Mouse (Mus musculus) forebrain, embryonic 10.5 days (tissue): Measurements from ENCODE around the gene Dpt. TPM values are rescaled to one million over a fixed set of nuclear protein-coding genes. Genes with fewer than 3 reads are reported as not detected.
"Not testable (repeated sequence)": the region's sequence is repeated elsewhere in the genome, so short reads cannot be mapped to it uniquely, and the experiment has no call there.

Source experiments
- DNase-seq: peaks from one replicate; pipeline ENCODE4 v3.0.0-alpha.2; 2017; ENCODE audit warnings: low spot score; ENCODE audit errors: extremely low spot score
- H3K27ac ChIP-seq: fragments of 300-500 bp; sonication (generic); 2 replicates; pipeline ENCODE4 v1.5.1; 2016; ENCODE audit warnings: mild to moderate bottlenecking
- H3K27me3 ChIP-seq: fragments of 300-500 bp; sonication (generic); 2 replicates; pipeline ENCODE4 v1.6.1; 2016; ENCODE audit warnings: mild to moderate bottlenecking; ENCODE audit not compliant: poor library complexity, severe bottlenecking
- H3K36me3 ChIP-seq: fragments of 300-500 bp; sonication (generic); replicated peaks from 2 replicates; pipeline ENCODE4 v1.6.1; 2016; ENCODE audit warnings: mild to moderate bottlenecking, moderate library complexity
- H3K4me1 ChIP-seq: fragments of 300-500 bp; sonication (generic); 2 replicates; pipeline ENCODE4 v1.6.1; 2016
- H3K4me3 ChIP-seq: fragments of 300-500 bp; sonication (generic); 2 replicates; pipeline ENCODE4 v1.5.1; 2016; ENCODE audit warnings: mild to moderate bottlenecking, moderate library complexity
- H3K9me3 ChIP-seq: fragments of 300-500 bp; sonication (generic); 2 replicates; pipeline ENCODE4 v1.6.1; 2016; ENCODE audit warnings: mild to moderate bottlenecking, moderate library complexity
- WGBS: fragments of 180-500 bp; shearing (Covaris S2); methylation state at CpG from one replicate; pipeline ENCODE4 v1.1.7; 2016; 5-methylcytosine and 5-hydroxymethylcytosine counted together
- polyA plus RNA-seq: library from polyadenylated mRNA; unstranded; fragments of >200 nt; fragmentation: Nextera tagmentation; extraction: Ambion mirVana; gene quantifications from 2 replicates; pipeline ENCODE4 v1.2.1, GENCODE M21; 2016

Gene Dpt
- polyA plus RNA-seq = not detected in 2 replicates

DNA sequence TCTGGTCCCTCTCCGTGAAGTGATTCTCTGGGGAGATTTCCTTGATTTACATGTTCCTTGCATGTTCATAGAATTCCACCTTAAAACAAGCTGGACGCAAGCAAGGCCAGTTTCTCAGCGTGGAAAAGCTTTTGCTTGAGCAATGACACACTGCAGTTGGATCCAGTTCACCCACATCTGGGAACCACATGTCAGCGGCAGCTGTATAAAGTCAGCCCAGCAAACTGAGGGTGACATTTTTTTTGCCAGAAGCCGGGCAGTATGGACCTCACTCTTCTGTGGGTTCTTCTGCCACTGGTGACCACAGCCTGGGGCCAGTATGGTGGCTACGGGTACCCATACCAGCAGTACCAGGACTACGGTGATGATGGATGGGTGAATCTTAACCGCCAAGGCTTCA lies at the start of gene Dpt:
Gene Dpt (plus strand): TSS at position 174 of the 400 bp plus-strand sequence.
- no peak within 1 kb of the TSS for H3K27ac ChIP-seq
- WGBS = 87% methylated on average over 8 of the region's 8 CpGs
- no peaks in the 10 kb centered on the region for H3K27me3 ChIP-seq
- H3K4me1 ChIP-seq = no peaks in the 10 kb centered on the region
- H3K4me3 ChIP-seq = no peak within 1 kb of the TSS
- no peaks in the 10 kb centered on the region for H3K36me3 ChIP-seq
- no peaks in the 10 kb centered on the region for H3K9me3 ChIP-seq
- no peak for DNase-seq

DNA sequence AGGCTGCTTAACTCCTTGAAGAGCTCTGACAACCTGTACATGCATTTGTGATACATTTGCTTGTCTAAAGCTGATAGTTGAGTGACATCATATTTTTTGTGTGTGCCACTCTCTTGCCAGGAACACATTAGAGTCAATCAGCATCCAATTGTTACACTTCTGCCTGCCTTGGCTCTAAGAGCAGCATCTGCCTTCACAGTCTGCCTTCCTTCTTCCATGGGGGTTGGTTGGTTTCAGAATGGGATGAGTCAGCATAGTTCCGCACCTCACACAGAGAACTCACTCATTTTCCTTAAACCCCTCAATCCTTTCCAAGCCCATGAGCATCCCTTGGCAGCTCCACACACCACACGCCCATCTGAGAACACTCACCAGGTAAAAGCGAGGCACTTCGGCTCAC lies 42.7 kb upstream of the Dpt start:
- no peak overlapping the region for H3K27ac ChIP-seq
- 97% methylated on average over 4 of the region's 4 CpGs for WGBS
- no peaks in the 10 kb centered on the region for H3K27me3 ChIP-seq
- H3K36me3 ChIP-seq = no peaks in the 10 kb centered on the region
- DNase-seq = no peak
- H3K4me1 ChIP-seq = no peaks in the 10 kb centered on the region
- H3K4me3 ChIP-seq = no peak overlapping the region
- no peaks in the 10 kb centered on the region for H3K9me3 ChIP-seq

DNA sequence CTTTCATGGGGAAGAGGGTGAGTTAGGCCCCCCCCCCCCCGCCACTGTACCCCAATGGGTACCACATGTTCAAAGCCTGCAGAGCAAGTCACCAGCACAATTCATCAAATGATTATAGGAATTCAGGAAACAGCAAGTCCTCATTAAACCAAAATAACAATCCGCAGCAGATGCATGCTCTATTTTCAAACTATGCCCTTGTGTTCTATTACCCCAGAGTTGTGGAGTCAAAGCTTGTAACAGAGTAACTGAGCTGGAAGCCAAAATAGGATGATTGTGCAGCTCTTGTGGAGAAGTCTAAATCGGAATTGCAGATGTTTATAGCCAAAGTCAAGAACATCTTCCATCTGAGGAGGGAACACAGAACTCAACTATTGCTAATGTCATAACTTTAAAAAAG lies 40.8 kb upstream of the Dpt start:
- Histone ChIP-seq H3K9me3 (no peaks in the 10 kb centered on the region), H3K27ac (no peak overlapping the region), H3K27me3 (no peaks in the 10 kb centered on the region), H3K4me1 (no peaks in the 10 kb centered on the region), H3K36me3 (no peaks in the 10 kb centered on the region), H3K4me3 (no peak overlapping the region)
- DNase-seq = no peak
- 90% methylated on average over 3 of the region's 3 CpGs for WGBS

DNA sequence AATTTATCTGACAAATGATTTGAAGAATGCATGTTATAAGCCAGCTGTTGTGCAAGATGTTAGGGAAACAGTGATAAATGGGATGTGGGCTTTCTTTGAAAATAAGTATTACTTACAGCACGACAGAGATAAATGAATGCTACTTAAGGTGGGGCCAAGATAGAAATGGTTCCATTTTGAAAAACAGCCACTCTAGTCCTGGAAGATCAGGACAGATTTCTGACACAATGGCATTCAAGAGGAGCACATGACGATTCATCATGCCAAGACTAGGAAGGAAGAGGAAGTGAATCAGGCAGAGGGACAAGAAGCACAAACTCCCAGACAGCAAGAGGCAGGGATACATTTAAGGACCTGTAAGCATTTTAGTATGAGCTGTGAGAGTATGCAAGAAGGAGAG lies 39.5 kb upstream of the Dpt start:
- H3K27ac ChIP-seq = no peak overlapping the region
- no peak for DNase-seq
- no peak overlapping the region for H3K4me3 ChIP-seq
- H3K4me1 ChIP-seq = no peaks in the 10 kb centered on the region
- H3K9me3 ChIP-seq = no peaks in the 10 kb centered on the region
- 81% methylated on average over 2 of the region's 2 CpGs for WGBS
- H3K36me3 ChIP-seq = no peaks in the 10 kb centered on the region
- no peaks in the 10 kb centered on the region for H3K27me3 ChIP-seq

DNA sequence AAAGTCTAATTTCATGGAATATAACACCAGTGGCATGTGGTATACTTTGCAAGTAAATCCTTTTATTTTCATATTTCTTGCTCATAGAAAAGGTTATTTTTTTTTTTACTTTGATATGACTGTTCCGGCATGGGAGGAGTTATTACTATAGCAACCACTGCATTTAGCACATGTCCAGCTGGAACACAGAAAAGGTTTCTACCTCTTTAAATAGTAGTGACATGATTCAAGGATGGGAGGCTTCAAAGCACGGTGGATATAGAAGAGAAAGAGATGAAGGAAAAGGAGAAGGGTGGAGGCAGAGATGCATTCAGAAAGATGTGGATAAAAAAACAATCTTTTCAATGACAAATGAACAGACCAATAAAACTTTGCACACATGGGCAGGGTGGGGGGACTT lies 38.0 kb upstream of the Dpt start:
- 90% methylated on average over 2 of the region's 2 CpGs for WGBS
- Histone ChIP-seq H3K4me1 (no peaks in the 10 kb centered on the region), H3K27me3 (no peaks in the 10 kb centered on the region), H3K9me3 (no peaks in the 10 kb centered on the region), H3K27ac (no peak overlapping the region), H3K4me3 (no peak overlapping the region), H3K36me3 (no peaks in the 10 kb centered on the region)
- no peak for DNase-seq

DNA sequence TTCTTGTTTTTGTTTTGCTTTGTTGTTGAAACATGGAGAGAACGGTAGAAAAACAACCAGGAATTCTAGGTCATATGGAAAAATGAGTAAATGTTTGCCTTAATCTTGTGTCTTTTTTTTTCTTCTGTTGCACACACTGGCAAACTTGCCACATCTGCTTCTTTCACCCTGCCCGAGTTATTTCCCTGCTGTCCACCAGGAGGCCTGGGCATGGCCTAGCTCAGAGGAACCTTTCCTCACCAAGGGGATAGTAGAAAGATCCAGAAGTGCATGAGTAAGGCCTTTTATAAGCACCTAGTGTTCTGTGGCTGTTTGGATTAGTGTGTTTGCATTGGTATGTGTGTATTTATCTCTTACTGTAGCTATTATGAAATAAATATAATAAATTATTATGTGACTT lies 34.2 kb upstream of the Dpt start:
- H3K27ac ChIP-seq = no peak overlapping the region
- H3K4me3 ChIP-seq = no peak overlapping the region
- no peak for DNase-seq
- WGBS = 67% methylated on average over 2 of the region's 2 CpGs
- no peaks in the 10 kb centered on the region for H3K27me3 ChIP-seq
- H3K4me1 ChIP-seq = no peaks in the 10 kb centered on the region
- H3K9me3 ChIP-seq = no peaks in the 10 kb centered on the region
- H3K36me3 ChIP-seq = no peaks in the 10 kb centered on the region

DNA sequence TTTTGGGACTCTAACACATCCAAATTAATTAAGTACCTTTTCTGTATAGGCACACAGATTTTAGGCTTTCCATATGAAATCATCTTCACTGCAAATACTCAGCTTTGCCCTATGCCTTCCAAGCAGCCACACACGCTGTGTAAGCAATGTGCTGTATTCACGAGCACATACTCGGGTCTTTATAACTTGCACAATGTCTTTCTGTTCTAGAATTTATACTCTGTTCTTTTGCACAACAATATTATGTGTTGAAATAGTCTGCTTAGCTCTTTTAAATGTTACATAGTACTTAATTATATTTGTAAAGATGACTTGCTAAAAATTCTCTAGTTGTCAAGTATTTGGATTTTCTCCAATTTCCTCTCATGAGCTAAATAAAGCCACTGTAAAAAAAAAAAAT lies 29.8 kb upstream of the Dpt start:
- 92% methylated on average over 3 of the region's 3 CpGs for WGBS
- no peaks in the 10 kb centered on the region for H3K4me1 ChIP-seq
- no peaks in the 10 kb centered on the region for H3K36me3 ChIP-seq

DNA sequence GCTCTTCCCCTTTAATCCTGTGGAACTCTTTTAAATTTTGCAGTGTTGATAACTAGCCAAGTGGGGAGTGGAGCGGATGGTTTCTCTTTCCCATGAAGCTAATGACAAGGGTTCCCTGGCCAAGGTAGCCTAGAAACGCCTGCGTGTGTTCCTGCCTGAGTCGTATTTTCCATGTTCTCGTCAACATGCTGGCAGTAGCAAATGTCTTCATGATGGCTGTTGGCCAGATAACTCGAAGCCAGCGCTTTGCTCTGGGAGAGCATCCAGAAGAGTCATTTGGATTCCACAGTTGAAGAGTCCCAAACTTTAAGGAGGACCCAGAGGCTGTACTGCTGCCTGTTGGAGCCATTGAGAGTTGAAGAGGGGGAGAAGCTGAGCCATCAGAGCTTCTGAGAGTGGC lies 25.8 kb upstream of the Dpt start:
- Histone ChIP-seq H3K9me3 (no peaks in the 10 kb centered on the region), H3K4me1 (no peaks in the 10 kb centered on the region), H3K27me3 (no peaks in the 10 kb centered on the region), H3K27ac (no peak overlapping the region), H3K36me3 (no peaks in the 10 kb centered on the region), H3K4me3 (no peak overlapping the region)
- 95% methylated on average over 7 of the region's 7 CpGs for WGBS
- no peak for DNase-seq

More for the DNA sequence above, 29.8 kb upstream of the Dpt start:
- H3K27ac ChIP-seq = no peak overlapping the region
- no peaks in the 10 kb centered on the region for H3K27me3 ChIP-seq
- H3K4me3 ChIP-seq = no peak overlapping the region
- no peak for DNase-seq
- H3K9me3 ChIP-seq = no peaks in the 10 kb centered on the region

DNA sequence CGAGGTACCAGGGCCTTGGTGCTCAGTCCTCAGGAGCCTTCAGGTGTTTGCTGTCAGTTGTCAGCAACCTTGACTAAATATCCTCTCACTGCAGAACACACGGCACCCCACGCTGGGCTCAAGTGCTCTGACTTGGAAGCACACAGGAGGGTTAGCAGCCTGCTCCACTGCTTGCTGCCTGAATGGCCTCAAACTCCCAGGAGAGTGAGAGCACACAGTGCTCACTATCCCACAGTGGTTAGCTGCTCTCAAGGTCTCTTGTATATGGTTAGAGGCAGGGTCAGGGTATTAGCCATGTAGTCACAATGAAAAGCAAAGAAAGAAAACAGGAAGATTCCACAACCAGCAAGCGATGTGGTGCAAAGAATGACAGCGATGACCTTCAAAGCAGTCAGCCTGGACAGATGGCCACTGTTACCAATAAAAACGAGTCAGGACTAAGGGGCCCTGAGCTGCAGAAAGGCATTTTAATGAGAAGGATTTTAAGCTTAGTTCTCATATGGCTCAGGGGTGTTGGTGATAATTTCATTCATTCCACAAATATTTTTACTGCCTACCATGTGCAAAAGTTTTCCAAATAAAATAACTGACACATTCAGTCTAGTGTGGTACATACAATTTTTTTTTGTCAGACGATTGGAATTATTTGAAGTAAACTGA lies 15.5 kb upstream of the Dpt start:
- Histone ChIP-seq H3K4me3 (no peak overlapping the region), H3K4me1 (peaks cover 13% of the 10 kb centered on the region), H3K27me3 (no peaks in the 10 kb centered on the region), H3K36me3 (no peaks in the 10 kb centered on the region), H3K27ac (peak overlapping the region; percentile 44; the same call in 1 of the 2 replicates), H3K9me3 (no peaks in the 10 kb centered on the region)
- WGBS = 61% methylated on average over 7 of the region's 7 CpGs
- no peak for DNase-seq

DNA sequence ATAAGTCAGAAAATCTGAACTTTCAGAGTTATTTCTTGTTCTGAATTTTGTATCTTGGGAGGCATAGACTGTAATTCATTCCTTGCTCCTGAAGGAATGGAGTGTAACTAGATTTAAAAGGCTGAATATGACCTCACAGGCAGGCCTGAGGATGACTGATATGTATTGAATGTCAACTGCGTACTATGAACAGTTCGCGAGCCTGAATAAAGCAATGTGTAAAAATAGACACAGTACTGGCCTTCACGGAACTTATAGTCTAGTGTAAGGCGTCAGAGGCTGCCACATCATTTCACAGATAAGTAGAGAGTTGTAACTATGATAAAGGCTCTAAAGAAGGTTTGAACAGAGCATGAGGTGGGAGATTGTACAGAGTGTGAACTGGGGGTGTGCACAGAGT lies 10.3 kb upstream of the Dpt start:
- Histone ChIP-seq H3K9me3 (no peaks in the 10 kb centered on the region), H3K27me3 (no peaks in the 10 kb centered on the region), H3K4me1 (peaks cover under 1% of the 10 kb centered on the region; the same call in 1 of the 2 replicates), H3K36me3 (no peaks in the 10 kb centered on the region), H3K27ac (no peak overlapping the region), H3K4me3 (no peak overlapping the region)
- WGBS = 93% methylated on average over 5 of the region's 5 CpGs
- no peak for DNase-seq

DNA sequence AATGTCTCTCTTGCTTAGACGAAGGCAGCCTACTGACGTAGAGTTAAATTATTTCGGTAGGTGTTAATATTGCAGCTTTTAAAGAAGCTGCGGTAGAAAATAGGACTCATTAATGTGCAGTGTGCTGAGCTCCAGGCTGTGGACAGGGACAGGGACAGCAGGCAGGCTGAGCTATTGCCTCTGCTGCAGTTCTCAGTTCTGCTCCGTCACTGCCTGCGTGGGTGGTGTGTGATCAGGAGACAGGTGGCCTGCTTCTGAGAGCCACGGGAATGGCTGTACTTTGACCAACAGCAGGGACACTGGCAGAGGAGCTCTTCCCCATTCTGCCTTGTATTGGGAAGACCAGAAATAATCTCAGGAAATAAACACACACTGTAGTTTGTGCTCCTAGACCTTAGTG lies 8.7 kb upstream of the Dpt start:
- H3K27ac ChIP-seq = no peak overlapping the region
- DNase-seq = no peak
- 90% methylated on average over 7 of the region's 7 CpGs for WGBS
- H3K36me3 ChIP-seq = no peaks in the 10 kb centered on the region
- no peaks in the 10 kb centered on the region for H3K27me3 ChIP-seq
- no peaks in the 10 kb centered on the region for H3K4me1 ChIP-seq
- H3K4me3 ChIP-seq = no peak overlapping the region
- H3K9me3 ChIP-seq = no peaks in the 10 kb centered on the region

DNA sequence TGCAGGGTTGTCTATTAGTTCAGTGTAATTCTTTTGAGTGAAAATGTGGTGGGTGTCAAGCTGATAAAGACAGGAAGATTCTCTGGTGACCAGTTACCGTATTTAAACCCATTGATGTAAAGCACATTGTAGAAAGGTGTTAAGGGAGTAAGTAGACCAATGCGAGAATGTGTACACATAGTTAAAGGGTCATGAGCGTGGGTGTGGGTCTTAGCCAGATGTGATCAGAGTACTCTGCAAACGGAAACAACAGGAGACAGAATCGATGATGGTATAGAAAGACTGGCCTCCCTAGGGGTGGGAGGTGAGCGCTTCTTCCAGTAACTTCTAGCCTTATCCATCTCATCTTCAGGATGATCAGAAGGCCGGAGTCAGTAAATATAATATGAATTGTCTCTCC lies 8.2 kb upstream of the Dpt start:
- H3K4me1 ChIP-seq = no peaks in the 10 kb centered on the region
- H3K36me3 ChIP-seq = no peaks in the 10 kb centered on the region
- H3K9me3 ChIP-seq = no peaks in the 10 kb centered on the region
- H3K4me3 ChIP-seq = no peak overlapping the region
- no peak overlapping the region for H3K27ac ChIP-seq
- no peaks in the 10 kb centered on the region for H3K27me3 ChIP-seq
- 96% methylated on average over 7 of the region's 7 CpGs for WGBS
- no peak for DNase-seq

DNA sequence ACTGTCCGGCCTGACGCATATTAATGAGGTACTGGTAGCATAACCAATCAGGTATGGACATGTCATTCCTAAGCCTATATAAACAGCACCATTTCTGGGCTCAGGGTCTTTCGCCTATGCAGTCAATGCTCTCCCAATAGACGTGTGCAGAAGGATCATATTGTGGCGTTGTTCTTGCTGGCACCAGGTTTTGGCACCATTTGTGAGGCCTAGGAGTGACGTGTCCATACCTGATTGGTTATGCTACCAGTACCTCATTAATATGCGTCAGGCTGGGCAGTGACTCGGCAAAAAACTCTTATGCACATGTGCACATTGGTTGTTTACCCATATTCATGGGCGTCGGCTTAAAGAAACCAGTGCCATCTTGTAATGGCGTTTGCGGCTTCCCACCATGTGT lies 6.1 kb upstream of the Dpt start:
- H3K36me3 ChIP-seq, H3K27ac ChIP-seq, DNase-seq, H3K4me1 ChIP-seq, H3K27me3 ChIP-seq, H3K4me3 ChIP-seq, H3K9me3 ChIP-seq: not testable (repeated sequence)
- WGBS = 95% methylated on average over 12 of the region's 12 CpGs

DNA sequence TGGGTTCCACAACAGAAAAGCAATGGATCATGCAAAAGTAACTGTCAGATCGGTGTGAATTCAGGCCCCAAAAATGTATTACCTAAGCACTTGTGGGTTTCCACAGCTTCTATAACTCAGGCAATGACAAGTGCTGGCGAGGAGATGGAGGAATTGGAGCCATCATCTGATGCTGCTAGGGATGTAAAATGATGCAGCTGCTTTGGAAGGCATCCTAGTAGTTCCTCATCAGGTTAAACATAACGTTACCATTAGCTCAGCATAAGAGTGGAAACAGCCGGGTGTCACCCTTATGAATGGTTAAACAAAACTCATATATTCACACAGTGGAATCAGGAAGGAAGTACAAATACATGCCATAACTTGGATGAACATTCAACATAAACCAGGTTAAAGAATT lies 3.4 kb upstream of the Dpt start:
- H3K27me3 ChIP-seq = no peaks in the 10 kb centered on the region
- H3K4me1 ChIP-seq = no peaks in the 10 kb centered on the region
- H3K27ac ChIP-seq = no peak overlapping the region
- no peaks in the 10 kb centered on the region for H3K9me3 ChIP-seq
- WGBS = 87% methylated on average over 4 of the region's 4 CpGs
- no peaks in the 10 kb centered on the region for H3K36me3 ChIP-seq
- no peak for DNase-seq
- H3K4me3 ChIP-seq = no peak overlapping the region
